Mouse (Mus musculus): ENCODE data around the gene Adarb1. TPM values are rescaled to one million over a fixed set of nuclear protein-coding genes. Genes with fewer than 3 reads are reported as not detected.
A peak's percentile ranks its signal among the peaks of the same experiment; 100 is the strongest.

Gene Adarb1
- polyA plus RNA-seq, 1 experiment from 2014 or later, result 25.3 TPM

GRCm38 (mm10) chr10:77329446-77330094 is 88.5 kb downstream of the Adarb1 start:
- Histone ChIP-seq H3K9me3 (ENCODE audit: low read length) (no peaks in the 10 kb centered on the region), H3K4me3 (ENCODE audit: low read depth, low read length) (no peak overlapping the region), H3K36me3 (ENCODE audit: insufficient read depth, low read length) (no peaks in the 10 kb centered on the region), H3K4me1 (ENCODE audit: insufficient read depth, low read depth, low read length) (no peaks in the 10 kb centered on the region), H3K4me2 (replicated peaks; ENCODE audit: low read depth, low read length) (no peak overlapping the region), H3K9ac (replicated peaks; ENCODE audit: low read depth) (no peak overlapping the region), H3K27ac (ENCODE audit: low read length) (no peak overlapping the region), H3K27me3 (replicated peaks; ENCODE audit: insufficient read depth, low read length) (no peaks in the 10 kb centered on the region)
- DNase-seq (ENCODE audit: low spot score), result no peak
- 71% methylated on average over 11 of the region's 11 CpGs for WGBS
- TF ChIP-seq CTCF (IDR thresholded peaks at IDR 0.05) (no peak), EP300 (IDR thresholded peaks at IDR 0.05) (no peak)
- ATAC-seq, result no peak

GRCm38 (mm10) chr10:77324716-77325115 is 93.4 kb downstream of the Adarb1 start:
- H3K27ac ChIP-seq (ENCODE audit: low read length), result no peak overlapping the region
- H3K4me3 ChIP-seq (ENCODE audit: low read depth, low read length), result no peak overlapping the region
- 81% methylated on average over 6 of the region's 6 CpGs for WGBS
- TF ChIP-seq EP300 (IDR thresholded peaks at IDR 0.05) (no peak), CTCF (IDR thresholded peaks at IDR 0.05) (no peak)
- H3K4me2 ChIP-seq (replicated peaks; ENCODE audit: low read depth, low read length), result no peak overlapping the region
- no peaks in the 10 kb centered on the region for H3K9me3 ChIP-seq (ENCODE audit: low read length)
- DNase-seq (ENCODE audit: low spot score) (no peak), ATAC-seq (no peak)
- no peaks in the 10 kb centered on the region for H3K36me3 ChIP-seq (ENCODE audit: insufficient read depth, low read length)
- H3K9ac ChIP-seq (replicated peaks; ENCODE audit: low read depth), result no peak overlapping the region
- H3K27me3 ChIP-seq (replicated peaks; ENCODE audit: insufficient read depth, low read length), result no peaks in the 10 kb centered on the region
- H3K4me1 ChIP-seq (ENCODE audit: insufficient read depth, low read depth, low read length), result no peaks in the 10 kb centered on the region

- no peak for DNase-seq (ENCODE audit: low spot score)
- WGBS, result 68% methylated on average over 8 of the region's 8 CpGs
- Histone ChIP-seq H3K27ac (ENCODE audit: low read length) (no peak overlapping the region), H3K4me1 (ENCODE audit: insufficient read depth, low read depth, low read length) (no peaks in the 10 kb centered on the region), H3K27me3 (replicated peaks; ENCODE audit: insufficient read depth, low read length) (no peaks in the 10 kb centered on the region), H3K4me3 (ENCODE audit: low read depth, low read length) (no peak overlapping the region), H3K9me3 (ENCODE audit: low read length) (no peaks in the 10 kb centered on the region), H3K4me2 (replicated peaks; ENCODE audit: low read depth, low read length) (no peak overlapping the region), H3K36me3 (ENCODE audit: insufficient read depth, low read length) (no peaks in the 10 kb centered on the region), H3K9ac (replicated peaks; ENCODE audit: low read depth) (no peak overlapping the region)
- TF ChIP-seq EP300 (IDR thresholded peaks at IDR 0.05) (no peak), CTCF (IDR thresholded peaks at IDR 0.05) (no peak)
- no peak for ATAC-seq
Measured at GRCm38 (mm10) chr10:77321611-77322010, 96.5 kb downstream of the Adarb1 start.

DNA sequence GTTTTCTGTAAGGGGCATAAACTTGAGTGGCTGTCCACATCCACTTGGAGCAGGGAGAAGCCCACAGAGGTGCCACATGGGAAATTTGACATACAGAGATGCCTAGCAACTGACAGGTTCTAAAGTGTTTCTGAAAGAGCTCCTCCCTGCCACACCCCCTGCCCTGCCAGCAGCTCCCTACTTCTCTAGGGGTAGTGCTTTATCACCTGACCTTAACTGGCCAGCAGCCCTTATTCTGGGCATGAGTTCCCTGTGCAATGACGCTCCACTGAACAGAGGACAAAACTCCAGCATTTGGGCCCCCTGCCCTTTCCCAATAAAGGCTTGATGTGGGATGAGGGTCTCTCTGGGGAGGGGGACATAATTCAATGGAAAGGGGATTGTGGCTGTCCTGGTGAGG is 97.1 kb downstream of the Adarb1 start:
- Histone ChIP-seq H3K4me1 (ENCODE audit: insufficient read depth, low read depth, low read length) (no peaks in the 10 kb centered on the region), H3K9ac (replicated peaks; ENCODE audit: low read depth) (no peak overlapping the region), H3K9me3 (ENCODE audit: low read length) (no peaks in the 10 kb centered on the region), H3K4me2 (replicated peaks; ENCODE audit: low read depth, low read length) (no peak overlapping the region), H3K27me3 (replicated peaks; ENCODE audit: insufficient read depth, low read length) (no peaks in the 10 kb centered on the region), H3K4me3 (ENCODE audit: low read depth, low read length) (no peak overlapping the region), H3K27ac (ENCODE audit: low read length) (no peak overlapping the region), H3K36me3 (ENCODE audit: insufficient read depth, low read length) (no peaks in the 10 kb centered on the region)
- ATAC-seq (no peak), DNase-seq (ENCODE audit: low spot score) (no peak)
- no peak for TF ChIP-seq CTCF (IDR thresholded peaks at IDR 0.05)
- no peak for TF ChIP-seq EP300 (IDR thresholded peaks at IDR 0.05)
- 80% methylated on average over 1 of the region's 1 CpGs for WGBS

DNA sequence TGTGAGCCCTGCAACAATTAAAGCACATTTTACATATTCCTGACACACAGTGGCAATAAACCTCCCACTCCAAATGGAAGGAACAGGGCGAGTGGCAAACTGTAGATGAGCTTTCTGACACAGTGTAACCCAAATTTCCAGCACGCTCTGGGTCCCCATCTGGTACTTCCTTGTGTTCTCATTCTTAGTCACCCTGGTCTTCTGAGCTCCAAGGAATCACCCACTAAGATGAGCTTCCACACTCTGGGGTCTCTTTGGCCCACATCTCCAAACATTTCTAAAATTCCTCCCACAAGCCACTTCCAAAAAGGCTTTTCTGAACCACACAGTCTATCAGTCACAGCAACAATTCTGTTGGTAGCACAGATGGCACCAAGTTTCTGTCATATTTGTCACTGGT is 102.4 kb downstream of the Adarb1 start:
- H3K9ac ChIP-seq (replicated peaks; ENCODE audit: low read depth), result no peak overlapping the region
- no peaks in the 10 kb centered on the region for H3K27me3 ChIP-seq (replicated peaks; ENCODE audit: insufficient read depth, low read length)
- no peak overlapping the region for H3K27ac ChIP-seq (ENCODE audit: low read length)
- 86% methylated on average over 2 of the region's 2 CpGs for WGBS
- TF ChIP-seq CTCF (IDR thresholded peaks at IDR 0.05), result no peak
- no peak for TF ChIP-seq EP300 (IDR thresholded peaks at IDR 0.05)
- H3K4me2 ChIP-seq (replicated peaks; ENCODE audit: low read depth, low read length), result no peak overlapping the region
- no peaks in the 10 kb centered on the region for H3K36me3 ChIP-seq (ENCODE audit: insufficient read depth, low read length)
- no peaks in the 10 kb centered on the region for H3K9me3 ChIP-seq (ENCODE audit: low read length)
- ATAC-seq, result no peak
- no peaks in the 10 kb centered on the region for H3K4me1 ChIP-seq (ENCODE audit: insufficient read depth, low read depth, low read length)
- DNase-seq (ENCODE audit: low spot score), result no peak
- H3K4me3 ChIP-seq (ENCODE audit: low read depth, low read length), result no peak overlapping the region

DNA sequence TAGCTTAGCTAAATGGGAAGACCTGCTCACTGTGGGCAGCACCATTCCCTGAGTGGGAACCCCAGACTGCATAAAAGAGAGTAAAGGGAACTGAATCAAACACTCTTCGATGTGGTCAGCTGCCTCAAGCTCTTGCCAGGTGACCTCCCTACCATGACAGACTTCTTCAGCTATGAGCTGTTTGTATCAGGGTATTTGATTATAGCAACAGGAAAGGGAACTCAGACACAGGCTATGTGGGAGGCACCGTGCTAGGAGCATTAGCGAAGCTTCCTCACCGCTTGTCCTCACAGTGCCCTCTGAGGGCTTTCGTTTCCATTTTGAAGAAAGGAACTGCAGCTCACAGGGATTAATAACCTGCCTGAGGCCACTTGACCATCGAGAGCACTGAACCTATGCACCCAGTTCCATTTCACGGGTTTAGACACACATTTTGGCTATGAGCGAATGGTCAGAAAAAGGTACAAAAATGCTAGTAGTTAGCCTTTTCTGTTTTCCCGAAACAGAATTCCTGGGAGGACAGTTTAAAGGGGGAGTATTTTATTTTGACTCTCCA is 103.3 kb downstream of the Adarb1 start:
- DNase-seq (ENCODE audit: low spot score) (peak; percentile 20), ATAC-seq (no peak)
- 75% methylated on average over 9 of the region's 9 CpGs for WGBS
- Histone ChIP-seq H3K27me3 (replicated peaks; ENCODE audit: insufficient read depth, low read length) (no peaks in the 10 kb centered on the region), H3K36me3 (ENCODE audit: insufficient read depth, low read length) (no peaks in the 10 kb centered on the region), H3K9me3 (ENCODE audit: low read length) (no peaks in the 10 kb centered on the region), H3K4me2 (replicated peaks; ENCODE audit: low read depth, low read length) (no peak overlapping the region), H3K27ac (ENCODE audit: low read length) (no peak overlapping the region), H3K4me1 (ENCODE audit: insufficient read depth, low read depth, low read length) (no peaks in the 10 kb centered on the region), H3K9ac (replicated peaks; ENCODE audit: low read depth) (no peak overlapping the region), H3K4me3 (ENCODE audit: low read depth, low read length) (no peak overlapping the region)
- no peak for TF ChIP-seq CTCF (IDR thresholded peaks at IDR 0.05)
- TF ChIP-seq EP300 (IDR thresholded peaks at IDR 0.05), result no peak

All from lung, postnatal 0 days (tissue).